In the genomic region with DNA sequence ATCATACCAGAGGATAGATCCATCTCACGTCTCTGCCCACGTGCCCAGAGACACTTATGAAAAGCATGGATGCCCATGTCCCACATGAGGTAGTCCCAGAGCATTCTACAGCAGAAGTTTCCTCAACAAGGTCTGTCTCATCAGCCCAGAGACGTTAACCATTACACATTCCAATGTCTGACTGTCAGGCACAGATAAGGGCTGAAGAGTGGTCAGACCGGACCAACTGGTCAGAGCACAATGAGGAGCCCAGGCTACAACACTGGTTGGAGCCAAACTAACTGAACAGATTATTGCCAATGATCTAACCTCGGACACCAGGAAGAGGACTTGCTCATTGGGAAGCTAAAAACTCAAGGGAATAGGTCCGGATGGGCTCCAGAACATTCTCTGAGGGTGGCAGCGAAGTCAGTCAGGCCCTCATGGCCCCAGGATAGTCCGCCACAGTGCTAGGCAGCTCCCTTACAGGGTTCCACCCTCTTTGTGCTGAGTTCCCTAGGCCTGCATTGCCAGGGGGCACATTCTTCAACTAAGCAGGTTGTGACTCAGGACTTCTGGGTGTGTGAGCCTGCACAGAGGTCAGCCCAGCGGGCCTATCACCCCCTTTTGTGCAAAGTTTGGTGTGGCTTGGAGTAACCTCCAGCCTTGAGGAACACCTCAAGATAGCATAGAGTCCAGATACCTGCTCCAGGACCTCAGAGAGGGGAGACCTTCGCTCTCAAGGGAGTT, we compare ENCODE assay signal across 13 mouse cellular contexts. TPM values are rescaled to one million over a fixed set of nuclear protein-coding genes. Genes with fewer than 3 reads are reported as not detected.
DNase-seq lines count a peak whose midpoint lies in the region; ATAC-seq and TF ChIP-seq lines count a peak whose summit lies in the region.
"Had no signal": no experiment of that assay in that cellular context is flagged by ENCODE, and none has a peak within 500 bp of the region (broad histone marks: within the 10 kb centered on the region; RNA-seq: fewer than 3 reads in every experiment).

A gene (plus strand): TSS at position 714 of the 729 bp plus-strand sequence.

- H3K4me1 ChIP-seq in heart, embryonic 11.5 days (ENCODE audit: control insufficient read depth, insufficient read depth, low read length) = peaks cover 24% of the 10 kb centered on the region
- H3K4me1 ChIP-seq in heart, adult 2 months (ENCODE audit: control insufficient read depth, insufficient read depth, low read length) = peaks cover 3% of the 10 kb centered on the region
- peaks cover 38% of the 10 kb centered on the region for H3K4me1 ChIP-seq in limb, embryonic 12.5 days (replicated peaks)
- H3K4me1 ChIP-seq in stomach, postnatal 0 days (replicated peaks; ENCODE audit: control insufficient read depth, insufficient read depth) = peaks cover 16% of the 10 kb centered on the region
- H3K4me1 ChIP-seq in hindbrain, embryonic 11.5 days (replicated peaks; ENCODE audit: control insufficient read depth, insufficient read depth, low read length) = no peaks in the 10 kb centered on the region

- ATAC-seq in heart, embryonic 11.5 days (replicated peaks; ENCODE audit: insufficient number of reproducible peaks, low FRiP score, low TSS enrichment) = no peak
- ATAC-seq in limb, embryonic 12.5 days (ENCODE audit: insufficient number of reproducible peaks, insufficient read depth, low FRiP score, low TSS enrichment, low read depth) = no peak
- peak; percentile 87 for ATAC-seq in stomach, postnatal 0 days (ENCODE audit: low FRiP score, low TSS enrichment)
- no peak for ATAC-seq in hindbrain, embryonic 11.5 days (ENCODE audit: low FRiP score)
- ATAC-seq: midbrain, embryonic 13.5 days had no signal

- intact Hi-C loops in heart, adult 2 months (cut with DNase I) = loop anchor here (5.0 kb wide), 1 partner anchor 243 kb away; no protein-coding TSS in a partner anchor

- no peak within 1 kb of the TSS for H3K4me3 ChIP-seq in heart, embryonic 11.5 days (ENCODE audit: low read depth, low read length)
- H3K4me3 ChIP-seq in heart, adult 2 months = no peak within 1 kb of the TSS
- no peak within 1 kb of the TSS for H3K4me3 ChIP-seq in limb, embryonic 12.5 days (replicated peaks)
- H3K4me3 ChIP-seq in stomach, postnatal 0 days (ENCODE audit: low read depth, low read length) = peak within 1 kb of the TSS; percentile 4; the same call in 1 of the 2 replicates
- no peak within 1 kb of the TSS for H3K4me3 ChIP-seq in hindbrain, embryonic 11.5 days (ENCODE audit: low read depth, low read length)
- H3K4me3 ChIP-seq: forebrain, embryonic 12.5 days; layer of hippocampus, adult 2 months; midbrain, embryonic 13.5 days had no signal

- no peak for DNase-seq in heart, adult 2 months
- DNase-seq in urinary bladder, adult 18-20 months (ENCODE audit: low spot score in 2 of 2) = peak; percentile 73 to 79
- no peak for DNase-seq in urinary bladder, postnatal 4 days (ENCODE audit: low spot score in 2 of 2)
- DNase-seq in stomach, postnatal 0 days (ENCODE audit: low spot score) = peak; percentile 84
- no peak for DNase-seq in MN1 (ENCODE audit: low spot score)
- DNase-seq in hindbrain, embryonic 11.5 days (ENCODE audit: low spot score) = no peak

- TF ChIP-seq EP300 in heart, adult 2 months (IDR thresholded peaks at IDR 0.05; ENCODE audit: insufficient read depth, low read depth, low read length) = no peak
- TF ChIP-seq EP300 in stomach, postnatal 0 days (optimal IDR thresholded peaks at IDR 0.05) = no peak

- no peak for TF ChIP-seq POLR2A in heart, adult 2 months (IDR thresholded peaks at IDR 0.05; ENCODE audit: insufficient read depth, low read depth, low read length)

- no peak for TF ChIP-seq CTCF in heart, adult 2 months (IDR thresholded peaks at IDR 0.05)
- TF ChIP-seq CTCF in stomach, postnatal 0 days (IDR thresholded peaks at IDR 0.05; ENCODE audit: low read depth) = no peak

- H3K36me3 ChIP-seq in heart, embryonic 11.5 days (ENCODE audit: control insufficient read depth, insufficient read depth, low read length) = no peaks in the 10 kb centered on the region
- no peaks in the 10 kb centered on the region for H3K36me3 ChIP-seq in heart, adult 2 months (ENCODE audit: control insufficient read depth, insufficient read depth, low read length)
- no peaks in the 10 kb centered on the region for H3K36me3 ChIP-seq in limb, embryonic 12.5 days
- no peaks in the 10 kb centered on the region for H3K36me3 ChIP-seq in stomach, postnatal 0 days (ENCODE audit: control insufficient read depth, insufficient read depth, low read length)
- H3K36me3 ChIP-seq in hindbrain, embryonic 11.5 days (ENCODE audit: control insufficient read depth, insufficient read depth, low read length) = no peaks in the 10 kb centered on the region
- H3K36me3 ChIP-seq: forebrain, embryonic 12.5 days; midbrain, embryonic 13.5 days had no signal

- no peaks in the 10 kb centered on the region for H3K27me3 ChIP-seq in heart, embryonic 11.5 days (ENCODE audit: control insufficient read depth, insufficient read depth, low read length)
- no peaks in the 10 kb centered on the region for H3K27me3 ChIP-seq in heart, adult 2 months (ENCODE audit: control insufficient read depth, insufficient read depth, low read length)
- no peaks in the 10 kb centered on the region for H3K27me3 ChIP-seq in limb, embryonic 12.5 days
- no peaks in the 10 kb centered on the region for H3K27me3 ChIP-seq in stomach, postnatal 0 days (ENCODE audit: control insufficient read depth, insufficient read depth, low read length)
- no peaks in the 10 kb centered on the region for H3K27me3 ChIP-seq in hindbrain, embryonic 11.5 days (ENCODE audit: control insufficient read depth, insufficient read depth, low read length)
- H3K27me3 ChIP-seq: midbrain, embryonic 13.5 days had no signal

- 61% methylated on average over 10 of the region's 10 CpGs for WGBS in heart, embryonic 11.5 days (ENCODE audit: insufficient replicate concordance)
- WGBS in heart, adult 2 months = 83% methylated on average over 10 of the region's 10 CpGs
- WGBS in limb, embryonic 12.5 days = 84% methylated on average over 10 of the region's 10 CpGs
- WGBS in stomach, postnatal 0 days = 62% methylated on average over 10 of the region's 10 CpGs
- 86% methylated on average over 10 of the region's 10 CpGs for WGBS in hindbrain, embryonic 11.5 days

- no peaks in the 10 kb centered on the region for H3K9me3 ChIP-seq in heart, embryonic 11.5 days (replicated peaks; ENCODE audit: control insufficient read depth, low read length)
- H3K9me3 ChIP-seq in limb, embryonic 12.5 days = no peaks in the 10 kb centered on the region
- H3K9me3 ChIP-seq in stomach, postnatal 0 days (ENCODE audit: control insufficient read depth, low read length) = no peaks in the 10 kb centered on the region
- no peaks in the 10 kb centered on the region for H3K9me3 ChIP-seq in hindbrain, embryonic 11.5 days (ENCODE audit: control insufficient read depth, low read length)
- H3K9me3 ChIP-seq: forebrain, embryonic 12.5 days; midbrain, embryonic 13.5 days had no signal

- H3K9ac ChIP-seq in heart, embryonic 11.5 days (ENCODE audit: low read depth, low read length) = peak within 1 kb of the TSS; percentile 48; the same call in 1 of the 2 replicates
- H3K9ac ChIP-seq in heart, adult 2 months (ENCODE audit: low read depth, low read length) = no peak within 1 kb of the TSS
- no peak within 1 kb of the TSS for H3K9ac ChIP-seq in limb, embryonic 12.5 days (replicated peaks)
- H3K9ac ChIP-seq in stomach, postnatal 0 days (ENCODE audit: low read length) = peak within 1 kb of the TSS; percentile 54
- H3K9ac ChIP-seq in hindbrain, embryonic 11.5 days (ENCODE audit: low read depth, low read length) = no peak within 1 kb of the TSS
- H3K9ac ChIP-seq: forebrain, embryonic 12.5 days; midbrain, embryonic 13.5 days had no signal

- 0 out of 2 replicates have a peak within 1 kb of the TSS, but pooled peaks have one; percentile 47 for H3K27ac ChIP-seq in heart, embryonic 11.5 days (ENCODE audit: low read depth, low read length)
- no peak within 1 kb of the TSS for H3K27ac ChIP-seq in heart, adult 2 months
- peak within 1 kb of the TSS; percentile 64 for H3K27ac ChIP-seq in limb, embryonic 12.5 days
- H3K27ac ChIP-seq in stomach, postnatal 0 days (replicated peaks) = peak within 1 kb of the TSS; percentile 90
- no peak within 1 kb of the TSS for H3K27ac ChIP-seq in hindbrain, embryonic 11.5 days (ENCODE audit: low read depth, low read length)
- H3K27ac ChIP-seq: forebrain, embryonic 12.5 days; layer of hippocampus, adult 2 months; midbrain, embryonic 13.5 days had no signal

- H3K79me2 ChIP-seq in heart, adult 2 months (replicated peaks; ENCODE audit: control insufficient read depth, insufficient read depth, low read length) = no peaks in the 10 kb centered on the region

- no peak within 1 kb of the TSS for H3K4me2 ChIP-seq in heart, embryonic 11.5 days
- no peak within 1 kb of the TSS for H3K4me2 ChIP-seq in limb, embryonic 12.5 days
- H3K4me2 ChIP-seq in stomach, postnatal 0 days (replicated peaks; ENCODE audit: low read depth) = peak within 1 kb of the TSS; percentile 31
- H3K4me2 ChIP-seq in hindbrain, embryonic 11.5 days (replicated peaks; ENCODE audit: low read depth, low read length) = no peak within 1 kb of the TSS
- H3K4me2 ChIP-seq: forebrain, embryonic 12.5 days; liver, embryonic 11.5 days; midbrain, embryonic 13.5 days had no signal

RNA-seq across cellular contexts. Expression of the gene that starts here (rescaled TPM):
- 0.26 and 0.31 TPM in 2 replicates for polyA plus RNA-seq in heart, embryonic 11.5 days (2014; fragmentation: Nextera tagmentation; extraction: Ambion mirVana)
- not detected for total RNA-seq in heart, adult 2 months (2021)
- polyA plus RNA-seq in heart, adult 2 months (2012; rRNA removed) = not detected in 2 replicates
- polyA plus RNA-seq in limb, embryonic 12.5 days (2016; fragmentation: Nextera tagmentation; extraction: Ambion mirVana) = 0.60 TPM in 1 of 2 replicates, not detected in the other
- polyA plus RNA-seq in stomach, postnatal 0 days (2015; fragmentation: Nextera tagmentation; extraction: Ambion mirVana) = 70.7 and 78.9 TPM in 2 replicates
- not detected in 2 replicates for polyA plus RNA-seq in hindbrain, embryonic 11.5 days (2014; fragmentation: Nextera tagmentation; extraction: Ambion mirVana)
- total RNA-seq: heart, postnatal 36 days; layer of hippocampus, adult 2 months had no signal
- polyA plus RNA-seq: forebrain, embryonic 12.5 days; midbrain, embryonic 13.5 days had no signal

Comparison
In these comparisons a context has a peak if more than half of its experiments do, and no peak if none do; other contexts are left out.
1. RNA of the gene that starts here (polyA plus RNA-seq): 70.7 to 78.9 TPM in stomach, postnatal 0 days; 0.60 TPM in limb, embryonic 12.5 days, 0.26 to 0.31 TPM in heart, embryonic 11.5 days, not detected in heart, adult 2 months and not detected in hindbrain, embryonic 11.5 days; every median in the first group is over 10 times any median in the second.
2. H3K27ac ChIP-seq: peak in heart, embryonic 11.5 days (single experiment), limb, embryonic 12.5 days (single experiment) and stomach, postnatal 0 days (single experiment); none in heart, adult 2 months (single experiment) and hindbrain, embryonic 11.5 days (single experiment).
3. H3K9ac ChIP-seq: peak in heart, embryonic 11.5 days (single experiment) and stomach, postnatal 0 days (single experiment); none in heart, adult 2 months (single experiment), limb, embryonic 12.5 days (single experiment) and hindbrain, embryonic 11.5 days (single experiment).
4. DNase-seq: peak in urinary bladder, adult 18-20 months (2 of 2) and stomach, postnatal 0 days (single experiment); none in heart, adult 2 months (0 of 2), urinary bladder, postnatal 4 days (0 of 2), MN1 (single experiment) and hindbrain, embryonic 11.5 days (single experiment).